Mouse (Mus musculus): Measurements from ENCODE around the gene Taar6.

- TF ChIP-seq POLR2AphosphoS2 (IDR thresholded peaks at IDR 0.05; ENCODE audit: low read length) (no peak), POLR2A (IDR thresholded peaks at IDR 0.05; ENCODE audit: control insufficient read depth in 1 of 2, insufficient read depth in 1 of 2, low read depth in 1 of 2, low read length in 2 of 2, poor library complexity in 1 of 2) (no peak)
These were observed 973 bp upstream of the Taar6 start for GRCm38 (mm10) chr10:23986419-23986818.
